Mouse (Mus musculus): Measurements from ENCODE around the gene Krt39. TPM values are rescaled to one million over a fixed set of nuclear protein-coding genes. Genes with fewer than 3 reads are reported as not detected.

Gene Krt39
- total RNA-seq, 1 experiment: not detected

DNA sequence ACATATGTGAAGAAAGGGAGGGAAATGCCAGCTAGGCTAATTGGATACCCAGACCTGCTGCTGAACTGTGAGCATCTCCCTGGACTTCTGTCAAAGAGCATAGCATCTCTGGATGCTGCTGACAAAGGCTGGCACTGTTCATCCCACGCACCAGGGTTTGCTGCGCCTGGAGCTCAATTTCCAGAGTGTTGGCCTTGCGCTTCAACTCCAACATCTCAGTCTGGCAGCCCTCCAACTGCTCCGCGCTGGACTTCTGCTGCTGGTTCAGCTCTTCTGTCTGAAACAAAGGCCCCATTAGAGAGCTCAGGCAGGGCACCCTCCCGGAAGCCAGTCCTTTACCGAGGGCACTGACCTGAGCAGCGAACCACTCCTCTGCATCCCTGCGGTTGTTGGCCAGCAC lies 18.6 kb upstream of the Krt39 start:
- H3K9ac ChIP-seq (ENCODE audit: insufficient read depth, low read depth, low read length, poor library complexity, severe bottlenecking): no peak overlapping the region
- H3K36me3 ChIP-seq (ENCODE audit: control insufficient read depth, insufficient read depth, low read length, poor library complexity, severe bottlenecking): no peaks in the 10 kb centered on the region
- H3K4me3 ChIP-seq (ENCODE audit: insufficient read depth in 1 of 2, low read depth in 1 of 2, low read length in 2 of 2, poor library complexity in 1 of 2, severe bottlenecking in 1 of 2): no peak overlapping the region
- H3K27ac ChIP-seq (ENCODE audit: insufficient read depth, low read depth, low read length, poor library complexity, severe bottlenecking): no peak overlapping the region
- DNase-seq (ENCODE audit: low read depth, low spot score): no peak
- in situ Hi-C loops (cut with MboI; ENCODE audit: low sequenced_read_pairs in 2 of 2, unreplicated experiment in 2 of 2): no loop called here
- H3K4me1 ChIP-seq (ENCODE audit: control insufficient read depth in 2 of 2, insufficient read depth in 2 of 2, low read length in 2 of 2, poor library complexity in 1 of 2): no peaks in the 10 kb centered on the region
- TF ChIP-seq HCFC1 (IDR thresholded peaks at IDR 0.05; ENCODE audit: borderline replicate concordance, insufficient read depth, low read length) (no peak), MAFK (IDR thresholded peaks at IDR 0.05; ENCODE audit: insufficient read depth, low read depth, low read length) (no peak), ZC3H11A (IDR thresholded peaks at IDR 0.05; ENCODE audit: borderline replicate concordance, low read depth, low read length) (no peak), ZNF384 (IDR thresholded peaks at IDR 0.05; ENCODE audit: low read depth, low read length) (no peak), CHD2 (IDR thresholded peaks at IDR 0.05; ENCODE audit: low read depth, low read length) (no peak)
- no peaks in the 10 kb centered on the region for H3K9me3 ChIP-seq (ENCODE audit: control insufficient read depth, insufficient read depth, low read depth, low read length)

DNA sequence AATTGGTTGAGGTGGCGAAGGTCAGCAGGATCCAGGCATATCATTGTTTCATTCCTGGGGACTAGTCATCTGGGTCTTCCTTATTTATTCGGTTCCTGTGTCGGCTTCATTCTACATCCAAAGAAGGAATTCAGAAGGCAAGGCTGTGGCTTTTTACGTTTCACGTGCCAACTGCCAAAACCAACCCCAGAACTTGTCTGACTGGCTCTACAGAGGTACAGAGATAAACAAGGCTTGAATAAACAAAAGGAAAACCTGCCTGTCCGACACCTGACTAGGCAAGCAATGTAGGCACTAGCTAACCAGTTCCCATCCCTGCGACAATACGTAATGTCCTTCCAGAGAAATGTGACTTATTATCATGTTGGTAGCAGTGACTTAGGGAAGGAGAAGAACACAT lies 7.0 kb downstream of the Krt39 start:
- no peak overlapping the region for H3K27ac ChIP-seq (ENCODE audit: insufficient read depth, low read depth, low read length, poor library complexity, severe bottlenecking)
- no peaks in the 10 kb centered on the region for H3K9me3 ChIP-seq (ENCODE audit: control insufficient read depth, insufficient read depth, low read depth, low read length)
- TF ChIP-seq CHD2 (IDR thresholded peaks at IDR 0.05; ENCODE audit: low read depth, low read length): no peak
- DNase-seq (ENCODE audit: low read depth, low spot score): no peak
- H3K4me1 ChIP-seq (ENCODE audit: control insufficient read depth in 2 of 2, insufficient read depth in 2 of 2, low read length in 2 of 2, poor library complexity in 1 of 2): no peaks in the 10 kb centered on the region
- in situ Hi-C loops (cut with MboI; ENCODE audit: low sequenced_read_pairs in 2 of 2, unreplicated experiment in 2 of 2): no loop called here
- no peak overlapping the region for H3K9ac ChIP-seq (ENCODE audit: insufficient read depth, low read depth, low read length, poor library complexity, severe bottlenecking)
- H3K4me3 ChIP-seq (ENCODE audit: insufficient read depth in 1 of 2, low read depth in 1 of 2, low read length in 2 of 2, poor library complexity in 1 of 2, severe bottlenecking in 1 of 2): no peak overlapping the region
- no peaks in the 10 kb centered on the region for H3K36me3 ChIP-seq (ENCODE audit: control insufficient read depth, insufficient read depth, low read length, poor library complexity, severe bottlenecking)

DNA sequence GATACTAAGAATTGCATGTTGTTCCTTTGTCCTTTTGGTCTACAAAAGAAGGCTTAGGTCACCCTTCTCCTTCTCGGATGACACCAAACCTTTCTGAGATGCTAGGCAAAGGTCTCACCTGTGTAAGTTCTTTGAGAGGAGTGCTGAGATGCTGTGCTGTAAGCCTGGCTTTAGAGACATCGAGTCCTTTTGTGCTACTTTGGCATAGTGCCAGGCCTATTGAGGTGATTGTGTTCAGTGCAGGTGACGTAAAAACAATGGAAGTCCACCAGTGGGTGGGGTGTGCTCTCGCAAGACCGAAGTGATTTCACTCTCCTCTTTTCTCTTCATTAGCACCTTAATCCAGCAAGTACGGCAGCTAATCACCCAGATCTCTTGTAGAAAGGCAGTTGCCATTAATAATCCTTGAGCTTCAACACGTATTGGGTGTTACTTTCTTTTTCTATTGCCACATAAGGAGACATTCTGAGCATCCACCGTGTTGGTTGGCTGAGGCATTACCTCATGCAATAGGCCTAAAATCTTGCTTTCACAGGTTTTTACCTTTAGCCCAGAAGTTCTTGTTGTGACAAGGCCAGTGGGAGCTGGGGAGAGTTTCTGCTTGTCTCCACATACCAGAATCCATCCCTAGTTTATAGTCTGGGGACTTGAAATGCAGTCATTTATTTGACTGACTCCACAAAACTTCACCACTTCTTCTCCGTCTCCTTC lies 20.9 kb downstream of the Krt39 start:
- DNase-seq (ENCODE audit: low read depth, low spot score): peak; percentile 24
- no peaks in the 10 kb centered on the region for H3K36me3 ChIP-seq (ENCODE audit: control insufficient read depth, insufficient read depth, low read length, poor library complexity, severe bottlenecking)
- H3K4me1 ChIP-seq (ENCODE audit: control insufficient read depth in 2 of 2, insufficient read depth in 2 of 2, low read length in 2 of 2, poor library complexity in 1 of 2): no peaks in the 10 kb centered on the region
- TF ChIP-seq HCFC1 (IDR thresholded peaks at IDR 0.05; ENCODE audit: borderline replicate concordance, insufficient read depth, low read length) (no peak), ZC3H11A (IDR thresholded peaks at IDR 0.05; ENCODE audit: borderline replicate concordance, low read depth, low read length) (no peak), ZNF384 (IDR thresholded peaks at IDR 0.05; ENCODE audit: low read depth, low read length) (no peak), CHD2 (IDR thresholded peaks at IDR 0.05; ENCODE audit: low read depth, low read length) (no peak), MAFK (IDR thresholded peaks at IDR 0.05; ENCODE audit: insufficient read depth, low read depth, low read length) (no peak)
- no peaks in the 10 kb centered on the region for H3K9me3 ChIP-seq (ENCODE audit: control insufficient read depth, insufficient read depth, low read depth, low read length)
- no peak overlapping the region for H3K9ac ChIP-seq (ENCODE audit: insufficient read depth, low read depth, low read length, poor library complexity, severe bottlenecking)
- H3K4me3 ChIP-seq (ENCODE audit: insufficient read depth in 1 of 2, low read depth in 1 of 2, low read length in 2 of 2, poor library complexity in 1 of 2, severe bottlenecking in 1 of 2): no peak overlapping the region
- H3K27ac ChIP-seq (ENCODE audit: insufficient read depth, low read depth, low read length, poor library complexity, severe bottlenecking): no peak overlapping the region
- in situ Hi-C loops (cut with MboI; ENCODE audit: low sequenced_read_pairs in 2 of 2, unreplicated experiment in 2 of 2): no loop called here

DNA sequence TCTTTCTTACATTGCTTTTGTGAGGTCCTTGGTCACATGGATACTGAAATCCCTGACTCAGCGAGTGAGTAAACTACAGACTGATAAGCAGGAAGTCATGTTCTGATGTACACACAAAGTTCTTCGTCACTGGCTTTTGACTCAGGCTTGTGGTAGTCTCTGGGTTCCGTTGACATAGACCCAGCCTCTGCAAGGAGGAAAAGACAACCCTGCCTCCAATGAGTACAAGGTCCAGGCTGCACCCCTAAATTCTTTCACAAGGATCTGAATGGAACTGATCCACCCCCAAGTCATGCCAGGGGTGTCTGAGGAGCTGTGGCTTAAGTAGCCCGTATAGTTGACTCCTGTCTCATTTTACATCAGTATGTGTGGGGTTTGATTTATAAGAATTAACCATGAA lies 24.7 kb downstream of the Krt39 start:
- Histone ChIP-seq H3K27ac (ENCODE audit: insufficient read depth, low read depth, low read length, poor library complexity, severe bottlenecking) (no peak overlapping the region), H3K9ac (ENCODE audit: insufficient read depth, low read depth, low read length, poor library complexity, severe bottlenecking) (no peak overlapping the region), H3K4me1 (ENCODE audit: control insufficient read depth in 2 of 2, insufficient read depth in 2 of 2, low read length in 2 of 2, poor library complexity in 1 of 2) (no peaks in the 10 kb centered on the region), H3K9me3 (ENCODE audit: control insufficient read depth, insufficient read depth, low read depth, low read length) (no peaks in the 10 kb centered on the region), H3K4me3 (ENCODE audit: insufficient read depth in 1 of 2, low read depth in 1 of 2, low read length in 2 of 2, poor library complexity in 1 of 2, severe bottlenecking in 1 of 2) (no peak overlapping the region), H3K36me3 (ENCODE audit: control insufficient read depth, insufficient read depth, low read length, poor library complexity, severe bottlenecking) (no peaks in the 10 kb centered on the region)
- TF ChIP-seq HCFC1 (IDR thresholded peaks at IDR 0.05; ENCODE audit: borderline replicate concordance, insufficient read depth, low read length): no peak
- no peak for TF ChIP-seq ZNF384 (IDR thresholded peaks at IDR 0.05; ENCODE audit: low read depth, low read length)
- TF ChIP-seq MAFK (IDR thresholded peaks at IDR 0.05; ENCODE audit: insufficient read depth, low read depth, low read length): no peak
- TF ChIP-seq ZC3H11A (IDR thresholded peaks at IDR 0.05; ENCODE audit: borderline replicate concordance, low read depth, low read length): no peak
- no peak for TF ChIP-seq CHD2 (IDR thresholded peaks at IDR 0.05; ENCODE audit: low read depth, low read length)
- in situ Hi-C loops (cut with MboI; ENCODE audit: low sequenced_read_pairs in 2 of 2, unreplicated experiment in 2 of 2): no loop called here
- DNase-seq (ENCODE audit: low read depth, low spot score): no peak

DNA sequence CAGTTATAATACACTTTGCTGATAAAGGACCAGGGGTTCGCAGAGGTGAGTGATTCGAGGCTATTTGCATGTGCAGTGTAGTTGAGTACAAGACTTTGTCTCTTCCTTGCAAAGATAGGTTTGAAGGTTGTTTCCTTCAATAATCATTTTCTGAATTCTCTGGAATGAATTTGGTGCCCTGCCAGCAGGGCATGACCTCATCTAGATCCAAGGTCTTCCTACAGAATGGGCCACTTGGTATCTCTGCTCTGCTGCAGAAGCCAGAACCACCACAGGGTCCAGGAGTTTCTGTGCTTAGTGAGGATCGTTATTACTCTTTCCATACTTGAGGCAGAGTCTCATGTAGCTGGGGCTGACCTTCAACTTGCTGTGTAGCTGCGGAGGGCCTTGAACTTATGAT lies 26.4 kb downstream of the Krt39 start:
- Histone ChIP-seq H3K4me1 (ENCODE audit: control insufficient read depth in 2 of 2, insufficient read depth in 2 of 2, low read length in 2 of 2, poor library complexity in 1 of 2) (no peaks in the 10 kb centered on the region), H3K4me3 (ENCODE audit: insufficient read depth in 1 of 2, low read depth in 1 of 2, low read length in 2 of 2, poor library complexity in 1 of 2, severe bottlenecking in 1 of 2) (no peak overlapping the region), H3K36me3 (ENCODE audit: control insufficient read depth, insufficient read depth, low read length, poor library complexity, severe bottlenecking) (no peaks in the 10 kb centered on the region), H3K27ac (ENCODE audit: insufficient read depth, low read depth, low read length, poor library complexity, severe bottlenecking) (no peak overlapping the region), H3K9me3 (ENCODE audit: control insufficient read depth, insufficient read depth, low read depth, low read length) (no peaks in the 10 kb centered on the region), H3K9ac (ENCODE audit: insufficient read depth, low read depth, low read length, poor library complexity, severe bottlenecking) (no peak overlapping the region)
- no peak for TF ChIP-seq CHD2 (IDR thresholded peaks at IDR 0.05; ENCODE audit: low read depth, low read length)
- no peak for TF ChIP-seq ZC3H11A (IDR thresholded peaks at IDR 0.05; ENCODE audit: borderline replicate concordance, low read depth, low read length)
- no peak for TF ChIP-seq ZNF384 (IDR thresholded peaks at IDR 0.05; ENCODE audit: low read depth, low read length)
- no peak for TF ChIP-seq HCFC1 (IDR thresholded peaks at IDR 0.05; ENCODE audit: borderline replicate concordance, insufficient read depth, low read length)
- TF ChIP-seq MAFK (IDR thresholded peaks at IDR 0.05; ENCODE audit: insufficient read depth, low read depth, low read length): no peak
- no peak for DNase-seq (ENCODE audit: low read depth, low spot score)
- in situ Hi-C loops (cut with MboI; ENCODE audit: low sequenced_read_pairs in 2 of 2, unreplicated experiment in 2 of 2): no loop called here

Data from ES-E14 (cell line).